Mouse (Mus musculus): ENCODE data around the gene Drosha. TPM values are rescaled to one million over a fixed set of nuclear protein-coding genes. Genes with fewer than 3 reads are reported as not detected.
"Not testable (repeated sequence)": the region's sequence is repeated elsewhere in the genome, so short reads cannot be mapped to it uniquely, and the experiment has no call there.

Drosha gene
- polyA plus RNA-seq, 1 experiment from 2014 or later = 24.3 TPM

DNA sequence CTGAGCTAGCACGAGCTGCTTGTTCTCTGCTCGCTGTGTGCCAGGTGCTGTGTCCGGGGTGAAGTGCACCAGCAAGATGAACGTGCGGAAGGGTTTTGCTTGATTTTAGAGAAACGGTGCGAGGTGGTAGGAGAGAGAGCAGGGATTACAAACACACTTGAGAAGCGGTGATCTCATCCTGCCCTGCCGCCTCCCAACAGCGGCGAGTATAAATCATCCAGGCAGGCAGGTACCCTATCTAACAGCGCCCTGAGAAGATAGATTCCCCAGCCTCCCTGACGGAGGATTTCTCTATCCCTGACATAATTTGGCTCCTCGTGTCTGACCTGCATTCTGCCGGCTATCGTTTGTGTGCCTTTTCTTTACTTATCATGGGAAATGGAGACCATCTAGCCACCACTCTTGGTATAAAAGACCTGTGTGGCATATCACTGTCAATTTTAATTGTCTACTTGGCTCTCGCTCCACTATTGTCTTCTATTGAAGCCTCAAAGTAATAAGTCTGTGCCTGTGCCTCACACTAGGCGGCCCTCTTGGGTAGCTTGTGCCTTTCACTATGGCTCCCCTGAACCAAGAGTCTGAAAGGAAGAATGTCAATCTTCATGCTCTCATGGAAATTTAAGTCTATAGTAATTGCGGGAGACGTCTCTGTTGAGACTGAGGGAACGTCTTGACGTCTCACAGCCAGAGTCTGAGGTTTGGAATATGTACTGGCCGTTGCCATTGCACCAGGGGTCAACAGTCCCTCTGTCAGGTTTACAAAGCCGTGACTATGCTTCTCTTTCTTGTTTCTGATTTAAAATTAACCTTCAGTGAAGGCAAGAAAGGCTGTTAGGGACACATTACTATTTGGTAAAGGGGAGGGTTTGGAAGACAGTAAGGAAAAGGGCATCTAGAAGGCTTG lies 95.6 kb downstream of the Drosha start:
- H3K27me3 ChIP-seq (replicated peaks) = no peaks in the 10 kb centered on the region
- ATAC-seq = no peak
- no peak overlapping the region for H3K4me3 ChIP-seq
- 78% methylated on average over 24 of the region's 24 CpGs for WGBS (ENCODE audit: insufficient replicate concordance)
- H3K9me3 ChIP-seq (replicated peaks) = no peaks in the 10 kb centered on the region
- H3K9ac ChIP-seq = no peak overlapping the region
- H3K4me2 ChIP-seq = no peak overlapping the region
- peaks cover 84% of the 10 kb centered on the region for H3K36me3 ChIP-seq
- H3K4me1 ChIP-seq = no peaks in the 10 kb centered on the region
- no peak overlapping the region for H3K27ac ChIP-seq

DNA sequence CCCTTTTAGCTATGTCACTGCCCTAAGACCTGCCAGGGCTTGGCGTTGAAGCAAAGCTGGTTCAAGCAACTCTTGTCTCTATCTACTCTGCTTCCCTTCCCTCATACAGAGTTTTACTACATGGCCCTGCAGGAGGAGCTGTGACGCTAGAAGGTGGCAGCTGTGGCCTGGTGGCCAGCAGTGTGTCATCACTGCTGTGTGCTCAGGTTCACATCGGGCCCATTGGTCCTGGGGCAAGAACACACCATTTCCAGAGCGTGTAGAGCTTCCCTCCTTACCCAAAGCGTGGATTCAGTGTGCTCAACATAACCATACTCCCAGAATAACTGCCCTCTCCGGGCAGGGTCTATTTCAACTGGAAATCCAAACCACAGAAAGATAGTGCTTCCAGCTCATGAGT lies 97.3 kb downstream of the Drosha start:
- no peak overlapping the region for H3K4me2 ChIP-seq
- no peak overlapping the region for H3K27ac ChIP-seq
- H3K4me3 ChIP-seq = no peak overlapping the region
- peaks cover 84% of the 10 kb centered on the region for H3K36me3 ChIP-seq
- ATAC-seq = no peak
- 82% methylated on average over 6 of the region's 6 CpGs for WGBS (ENCODE audit: insufficient replicate concordance)
- no peak overlapping the region for H3K9ac ChIP-seq
- no peaks in the 10 kb centered on the region for H3K27me3 ChIP-seq (replicated peaks)
- no peaks in the 10 kb centered on the region for H3K9me3 ChIP-seq (replicated peaks)
- no peaks in the 10 kb centered on the region for H3K4me1 ChIP-seq

DNA sequence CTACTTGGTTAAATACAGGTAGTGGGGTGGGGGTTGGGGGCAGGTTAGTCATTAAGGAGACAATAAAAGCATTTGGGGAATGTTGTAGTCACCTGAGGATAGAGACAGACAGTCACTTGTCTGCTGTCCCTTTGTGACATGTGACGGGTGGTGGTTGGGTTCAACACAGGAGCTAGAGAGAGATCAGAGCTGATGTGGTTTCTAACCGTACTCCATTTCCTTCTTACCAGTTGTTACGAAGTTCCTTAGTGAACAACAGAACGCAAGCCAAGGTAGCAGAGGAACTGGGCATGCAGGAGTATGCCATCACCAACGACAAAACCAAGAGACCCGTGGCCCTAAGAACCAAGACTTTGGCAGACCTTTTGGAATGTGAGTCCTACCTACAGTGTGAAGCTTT lies 99.2 kb downstream of the Drosha start:
- Histone ChIP-seq H3K36me3 (peaks cover 80% of the 10 kb centered on the region), H3K4me3 (no peak overlapping the region), H3K9ac (no peak overlapping the region), H3K4me1 (no peaks in the 10 kb centered on the region), H3K27me3 (replicated peaks) (no peaks in the 10 kb centered on the region), H3K27ac (no peak overlapping the region), H3K4me2 (no peak overlapping the region), H3K9me3 (replicated peaks) (no peaks in the 10 kb centered on the region)
- 69% methylated on average over 6 of the region's 6 CpGs for WGBS (ENCODE audit: insufficient replicate concordance)
- no peak for ATAC-seq

DNA sequence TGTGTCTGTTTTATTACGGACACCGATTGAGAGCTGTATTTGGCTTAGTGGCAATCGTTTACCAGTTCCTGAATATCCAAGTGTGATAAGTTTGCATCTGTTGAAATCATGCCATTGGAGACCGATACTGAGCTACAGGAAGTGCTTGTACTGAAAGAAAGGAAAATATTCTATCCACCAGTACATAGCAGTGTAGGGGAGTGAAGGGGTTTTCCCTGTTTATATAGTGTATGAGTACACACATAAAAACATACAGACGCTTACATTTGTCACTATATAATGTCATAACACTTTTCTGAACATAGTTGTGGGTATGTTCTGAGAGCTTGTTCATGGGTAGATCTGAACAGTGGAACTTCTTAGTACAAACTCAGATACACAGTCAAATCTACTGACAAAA lies 106.9 kb downstream of the Drosha start:
- no peak overlapping the region for H3K4me2 ChIP-seq
- peaks cover 69% of the 10 kb centered on the region for H3K36me3 ChIP-seq
- no peak overlapping the region for H3K27ac ChIP-seq
- no peaks in the 10 kb centered on the region for H3K27me3 ChIP-seq (replicated peaks)
- no peak overlapping the region for H3K4me3 ChIP-seq
- 83% methylated on average over 5 of the region's 5 CpGs for WGBS (ENCODE audit: insufficient replicate concordance)
- no peak overlapping the region for H3K9ac ChIP-seq
- H3K9me3 ChIP-seq (replicated peaks) = no peaks in the 10 kb centered on the region
- ATAC-seq = no peak
- H3K4me1 ChIP-seq = peaks cover 8% of the 10 kb centered on the region

DNA sequence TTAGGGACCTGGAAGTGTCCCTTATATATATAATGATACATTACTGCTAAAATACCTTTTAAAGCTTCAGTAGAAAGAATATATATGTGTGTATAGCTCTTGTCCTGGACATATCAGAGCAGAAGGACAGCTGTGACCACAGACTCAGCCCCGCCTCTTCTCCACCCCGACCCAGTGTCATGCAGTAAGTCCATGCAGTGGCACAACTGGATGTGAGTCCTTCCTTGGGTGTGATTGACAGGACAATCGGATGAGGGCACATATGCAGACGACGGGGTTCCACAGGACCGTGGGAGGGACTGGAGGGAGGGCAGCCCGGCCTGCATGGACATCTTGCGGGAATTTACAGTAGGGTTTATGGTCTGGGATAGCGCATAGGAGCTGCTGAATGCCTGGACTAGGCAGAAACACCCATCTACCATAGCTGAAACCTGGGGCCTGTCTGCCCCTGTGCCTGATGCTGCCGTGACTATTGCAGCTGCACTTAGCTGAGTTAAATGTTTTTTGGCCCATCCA lies 111.7 kb downstream of the Drosha start:
- H3K4me2 ChIP-seq = peak overlapping the region; percentile 52
- peak overlapping the region; percentile 83 for H3K27ac ChIP-seq

GRCm38 (mm10) chr15:12937326-12937725 lies 112.7 kb downstream of the Drosha start:
- H3K9me3 ChIP-seq (replicated peaks); H3K4me3 ChIP-seq; H3K9ac ChIP-seq; H3K27me3 ChIP-seq (replicated peaks): not testable (repeated sequence)
- peak; percentile 96 for ATAC-seq
- 34% methylated on average over 3 of the region's 3 CpGs for WGBS (ENCODE audit: insufficient replicate concordance)
- H3K4me1 ChIP-seq = peaks cover 43% of the 10 kb centered on the region
- peak overlapping the region; percentile 83 for H3K27ac ChIP-seq
- H3K4me2 ChIP-seq = peak overlapping the region; percentile 52
- H3K36me3 ChIP-seq = peaks cover 19% of the 10 kb centered on the region

More for the DNA sequence above, 111.7 kb downstream of the Drosha start:
- Histone ChIP-seq H3K9ac (no peak overlapping the region), H3K36me3 (peaks cover 26% of the 10 kb centered on the region), H3K4me1 (peaks cover 43% of the 10 kb centered on the region), H3K9me3 (replicated peaks) (no peaks in the 10 kb centered on the region), H3K4me3 (no peak overlapping the region), H3K27me3 (replicated peaks) (no peaks in the 10 kb centered on the region)
- 81% methylated on average over 10 of the region's 10 CpGs for WGBS (ENCODE audit: insufficient replicate concordance)
- no peak for ATAC-seq

GRCm38 (mm10) chr15:12941106-12941505 lies 116.5 kb downstream of the Drosha start:
- peaks cover 39% of the 10 kb centered on the region for H3K4me1 ChIP-seq
- peaks cover 4% of the 10 kb centered on the region for H3K36me3 ChIP-seq
- no peaks in the 10 kb centered on the region for H3K9me3 ChIP-seq (replicated peaks)
- no peak overlapping the region for H3K4me2 ChIP-seq
- H3K4me3 ChIP-seq = no peak overlapping the region
- H3K9ac ChIP-seq = no peak overlapping the region
- no peak overlapping the region for H3K27ac ChIP-seq
- no peak for ATAC-seq
- H3K27me3 ChIP-seq (replicated peaks) = no peaks in the 10 kb centered on the region; the same call in 1 of the 2 replicates
- WGBS (ENCODE audit: insufficient replicate concordance) = 80% methylated on average over 9 of the region's 9 CpGs

DNA sequence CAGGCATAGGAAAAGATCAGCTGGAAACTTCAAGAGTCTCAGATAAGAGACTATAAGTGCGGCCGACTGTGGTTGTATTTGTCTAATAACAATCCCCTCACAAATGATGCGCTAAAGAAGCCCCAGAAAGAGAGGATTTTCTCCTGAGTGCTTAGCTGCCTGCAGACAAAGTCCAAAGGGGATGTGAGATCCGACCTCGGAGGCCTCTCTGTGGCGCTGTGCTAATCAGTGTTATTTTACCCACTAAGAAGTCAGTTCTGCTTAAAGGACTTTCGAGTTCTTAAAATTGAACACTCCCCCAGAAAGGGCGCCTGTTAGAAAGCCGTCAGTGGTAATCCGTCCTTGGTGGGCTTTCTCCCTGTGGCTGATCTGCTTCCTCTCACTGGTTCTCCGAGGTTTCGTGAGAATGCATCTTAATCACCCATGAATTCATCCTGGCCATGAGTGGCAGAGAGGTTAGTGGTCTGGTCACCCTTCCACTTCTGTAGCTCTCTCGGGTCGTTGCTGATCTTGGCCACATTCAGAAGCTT lies 117.1 kb downstream of the Drosha start:
- H3K36me3 ChIP-seq = no peaks in the 10 kb centered on the region
- H3K9ac ChIP-seq = no peak overlapping the region
- H3K4me3 ChIP-seq = no peak overlapping the region
- no peaks in the 10 kb centered on the region; the same call in 1 of the 2 replicates for H3K27me3 ChIP-seq (replicated peaks)
- ATAC-seq = no peak
- H3K4me1 ChIP-seq = peaks cover 33% of the 10 kb centered on the region
- no peaks in the 10 kb centered on the region for H3K9me3 ChIP-seq (replicated peaks)
- H3K27ac ChIP-seq = no peak overlapping the region
- WGBS (ENCODE audit: insufficient replicate concordance) = 62% methylated on average over 14 of the region's 14 CpGs
- H3K4me2 ChIP-seq = no peak overlapping the region

DNA sequence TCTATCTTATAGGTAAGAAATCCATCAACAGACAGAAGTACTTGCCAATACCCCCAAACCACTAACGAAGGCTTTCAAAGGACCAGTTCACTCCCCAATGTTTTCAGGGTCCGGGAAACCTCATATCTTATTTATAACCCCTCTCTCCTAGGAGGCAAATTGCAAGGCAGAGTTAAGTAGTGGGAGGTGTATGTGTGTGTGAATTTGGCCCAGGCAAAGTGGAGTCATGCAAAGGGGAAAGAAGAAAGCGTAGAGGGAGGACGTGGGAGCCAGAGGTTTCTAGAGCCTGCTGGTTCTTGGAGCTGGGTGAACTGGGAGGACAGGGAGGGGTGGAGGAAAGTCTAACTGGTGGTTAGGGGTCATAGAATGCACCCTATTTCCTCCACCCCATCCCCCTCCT lies 117.8 kb downstream of the Drosha start:
- Histone ChIP-seq H3K36me3 (no peaks in the 10 kb centered on the region), H3K9ac (no peak overlapping the region), H3K9me3 (replicated peaks) (no peaks in the 10 kb centered on the region), H3K4me3 (no peak overlapping the region), H3K27me3 (replicated peaks) (no peaks in the 10 kb centered on the region; the same call in 1 of the 2 replicates), H3K4me1 (peaks cover 26% of the 10 kb centered on the region), H3K4me2 (no peak overlapping the region), H3K27ac (no peak overlapping the region)
- 78% methylated on average over 4 of the region's 4 CpGs for WGBS (ENCODE audit: insufficient replicate concordance)
- no peak for ATAC-seq

DNA sequence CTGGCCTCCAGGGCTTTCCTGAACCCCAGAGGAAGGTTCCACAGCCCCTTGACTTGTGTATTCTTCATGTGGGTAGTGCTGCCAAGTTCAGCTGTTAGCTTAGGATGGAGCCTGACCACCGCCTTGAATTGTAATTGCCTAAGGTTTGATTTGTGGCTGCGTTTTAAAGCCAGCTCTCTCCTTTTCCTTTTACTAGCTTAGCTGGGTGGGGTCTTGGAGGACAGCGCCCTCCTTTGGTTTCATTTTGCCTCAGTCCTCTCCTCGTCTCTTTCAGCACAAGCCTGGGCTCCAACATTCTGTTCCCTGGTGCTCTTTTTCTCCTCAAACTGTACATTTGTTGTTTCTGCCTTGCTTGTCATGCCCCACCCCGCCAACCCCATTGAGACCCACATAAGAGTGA lies 133.4 kb downstream of the Drosha start:
- H3K4me3 ChIP-seq = no peak overlapping the region
- no peak overlapping the region for H3K4me2 ChIP-seq
- ATAC-seq = no peak
- no peak overlapping the region for H3K9ac ChIP-seq
- WGBS (ENCODE audit: insufficient replicate concordance) = 64% methylated on average over 5 of the region's 5 CpGs
- H3K27me3 ChIP-seq (replicated peaks) = no peaks in the 10 kb centered on the region
- H3K9me3 ChIP-seq (replicated peaks) = no peaks in the 10 kb centered on the region
- no peaks in the 10 kb centered on the region for H3K4me1 ChIP-seq
- H3K36me3 ChIP-seq = no peaks in the 10 kb centered on the region
- H3K27ac ChIP-seq = no peak overlapping the region

DNA sequence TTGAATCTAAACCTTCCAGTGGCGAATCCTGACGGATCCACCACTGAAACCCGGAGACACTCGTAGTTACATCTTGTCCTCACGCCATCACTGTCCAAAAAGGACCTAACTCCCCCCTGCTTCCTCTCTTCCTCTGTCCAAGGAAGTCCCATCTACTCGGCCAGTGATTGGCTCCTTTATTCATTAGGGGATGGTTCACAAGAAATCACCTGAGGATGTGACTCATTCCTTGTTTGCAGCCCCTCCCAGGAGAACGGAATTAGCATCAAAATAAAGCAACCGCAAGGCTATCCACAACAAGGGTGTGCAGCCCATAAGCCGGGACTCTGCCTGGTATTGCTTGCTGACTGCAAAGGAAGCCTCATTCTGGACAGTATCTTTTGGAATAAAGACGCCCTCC lies 137.6 kb downstream of the Drosha start:
- no peaks in the 10 kb centered on the region for H3K36me3 ChIP-seq
- no peaks in the 10 kb centered on the region for H3K27me3 ChIP-seq (replicated peaks)
- no peak overlapping the region for H3K4me2 ChIP-seq
- WGBS (ENCODE audit: insufficient replicate concordance) = 73% methylated on average over 10 of the region's 10 CpGs
- ATAC-seq = no peak
- H3K4me3 ChIP-seq = no peak overlapping the region
- no peaks in the 10 kb centered on the region for H3K9me3 ChIP-seq (replicated peaks)
- no peak overlapping the region for H3K9ac ChIP-seq
- H3K4me1 ChIP-seq = no peaks in the 10 kb centered on the region
- no peak overlapping the region for H3K27ac ChIP-seq

GRCm38 (mm10) chr15:12965209-12965608 lies 140.6 kb downstream of the Drosha start:
- ATAC-seq = no peak
- H3K9ac ChIP-seq = no peak overlapping the region
- no peak overlapping the region for H3K27ac ChIP-seq
- no peak overlapping the region for H3K4me2 ChIP-seq
- H3K4me3 ChIP-seq = no peak overlapping the region
- no peaks in the 10 kb centered on the region for H3K27me3 ChIP-seq (replicated peaks)
- 83% methylated on average over 5 of the region's 5 CpGs for WGBS (ENCODE audit: insufficient replicate concordance)
- H3K9me3 ChIP-seq (replicated peaks) = no peaks in the 10 kb centered on the region
- no peaks in the 10 kb centered on the region for H3K4me1 ChIP-seq
- H3K36me3 ChIP-seq = no peaks in the 10 kb centered on the region

Data from liver, embryonic 12.5 days (tissue).